Mouse (Mus musculus) adrenal gland, postnatal 0 days (tissue): Measurements from ENCODE around the gene Cript. TPM values are rescaled to one million over a fixed set of nuclear protein-coding genes. Genes with fewer than 3 reads are reported as not detected.

ENCODE experiments used
- polyA plus RNA-seq: library from polyadenylated mRNA; unstranded; fragments of >200 nt; fragmentation: Nextera tagmentation; extraction: Ambion mirVana; gene quantifications from 2 replicates; pipeline ENCODE4 v1.2.1, GENCODE M21; 2015

The Cript gene
- polyA plus RNA-seq: 197 and 260 TPM in 2 replicates

DNA sequence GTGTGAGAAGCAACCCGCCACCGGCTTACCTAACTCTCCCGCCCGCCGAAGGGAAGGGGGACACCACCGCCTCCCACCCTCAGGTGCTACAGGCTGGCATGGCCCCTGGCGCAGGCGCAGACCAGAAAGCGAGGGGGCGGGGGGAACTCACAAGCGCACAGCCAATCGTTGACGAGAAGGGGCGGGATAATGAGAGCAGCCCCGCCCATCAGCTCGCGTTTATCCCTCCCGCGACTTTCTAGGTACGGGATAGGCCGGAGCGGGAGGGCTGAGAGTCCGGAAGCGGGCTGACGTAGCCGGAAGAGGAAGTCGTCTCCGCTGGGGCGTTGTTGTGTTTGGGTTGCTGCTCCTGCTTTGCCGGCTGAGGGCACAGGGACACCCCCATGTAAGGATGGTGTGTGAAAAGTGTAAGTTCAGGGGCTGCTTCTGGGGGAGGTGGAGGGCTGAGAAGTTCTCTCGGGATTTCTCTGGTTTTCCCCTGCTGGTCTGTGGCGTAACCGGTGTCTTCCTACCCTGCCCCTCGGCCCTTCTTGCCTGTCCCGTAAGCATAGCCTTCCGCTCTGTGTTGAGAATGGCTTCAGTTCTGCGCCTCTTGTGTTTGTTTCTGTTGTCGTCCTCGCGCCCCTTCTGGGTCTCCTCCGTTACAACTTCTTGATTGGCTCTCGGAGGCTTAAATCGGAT, at the start of gene Cript, which contains the start of gene Pigf:
Gene Cript, plus strand, starts transcription at position 282 of the 681 bp plus-strand sequence.
Gene Pigf, minus strand, starts transcription at position 138 of the 681 bp plus-strand sequence.

Other genes with a start within 250 kb of the Cript start
- not detected in 2 replicates for gene Tmem247, start 108.2 kb upstream of the Cript start, polyA plus RNA-seq
- not detected in 2 replicates for gene Atp6v1e2, start 77.7 kb upstream of the Cript start, polyA plus RNA-seq
- 10.8 and 15.2 TPM in 2 replicates for gene Rhoq, start 62.5 kb upstream of the Cript start, polyA plus RNA-seq
- gene Pigf, start 144 bp upstream of the Cript start, polyA plus RNA-seq: 28.7 and 38.2 TPM in 2 replicates
- gene Socs5, start 82.1 kb downstream of the Cript start, polyA plus RNA-seq: 20.1 and 23.2 TPM in 2 replicates
- 190 and 322 TPM in 2 replicates for gene Mcfd2, start 240.4 kb downstream of the Cript start, polyA plus RNA-seq